Mouse (Mus musculus) cortical plate, adult 2 months (tissue): ENCODE results near the gene Slx1b. TPM values are rescaled to one million over a fixed set of nuclear protein-coding genes. Genes with fewer than 3 reads are reported as not detected.

ENCODE experiments used
- H3K27ac ChIP-seq: fragments of 200-500 bp; 2 replicates; pipeline ENCODE4 v1.5.1; 2012; ENCODE audit warnings: low read length, control low read depth, inconsistent platforms; ENCODE audit not compliant: insufficient read depth
- H3K4me1 ChIP-seq: fragments of 200-500 bp; 2 replicates; pipeline ENCODE4 v1.6.1; 2011; ENCODE audit warnings: low read length; ENCODE audit not compliant: control insufficient read depth, insufficient read depth
- H3K4me3 ChIP-seq: fragments of 200-500 bp; 2 replicates; pipeline ENCODE4 v1.5.1; 2011; ENCODE audit warnings: mild to moderate bottlenecking, low read length, control low read depth; ENCODE audit not compliant: insufficient read depth
- CTCF ChIP-seq: fragments of 200-500 bp; IDR thresholded peaks from 2 replicates; pipeline ENCODE4 v1.5.1; 2011; ENCODE audit warnings: mild to moderate bottlenecking, control low read depth, low read length; ENCODE audit not compliant: insufficient read depth; ENCODE audit errors: extremely low read depth
- POLR2A ChIP-seq: fragments of 200-500 bp; IDR thresholded peaks from 2 replicates; pipeline ENCODE4 v1.6.1; 2011; ENCODE audit warnings: mild to moderate bottlenecking, low read length, control low read depth; ENCODE audit not compliant: insufficient read depth; ENCODE audit errors: extremely low read depth
- polyA plus RNA-seq: library from polyadenylated mRNA; depleted of rRNA; stranded (reverse); fragments of >200 nt; gene quantifications from 2 replicates; pipeline ENCODE4 v1.2.3, GENCODE M21; 2012

The Slx1b gene
- polyA plus RNA-seq, 1 experiment: 31.2 TPM

DNA sequence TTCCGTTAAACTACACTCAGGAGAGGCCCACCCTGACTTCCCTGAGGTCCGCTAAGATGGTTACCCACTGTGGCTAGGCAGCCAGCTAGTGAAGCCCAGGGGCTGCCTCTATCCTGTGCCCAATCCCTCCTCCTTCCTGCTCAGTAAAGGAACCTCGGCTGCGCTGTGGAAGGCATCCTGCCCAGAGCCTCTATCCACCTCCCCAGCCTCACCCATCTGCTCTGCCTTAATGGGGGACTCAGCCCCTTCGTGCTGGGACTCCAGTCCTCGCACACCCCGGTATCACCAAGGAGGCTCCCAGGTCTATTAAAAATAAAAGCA, 8.1 kb upstream of the Slx1b start:
- TF ChIP-seq CTCF: no peak
- no peak for TF ChIP-seq POLR2A
- peak overlapping the region; percentile 94 for H3K4me3 ChIP-seq
- peaks cover 6% of the 10 kb centered on the region; the same call in 1 of the 2 replicates for H3K4me1 ChIP-seq
- H3K27ac ChIP-seq: peak overlapping the region; percentile 81; the same call in 1 of the 2 replicates

GRCm38 (mm10) chr7:126702861-126703756, 7.5 kb upstream of the Slx1b start:
- TF ChIP-seq CTCF (no peak), POLR2A (no peak; the same call in 1 of the 2 replicates)
- Histone ChIP-seq H3K4me1 (peaks cover 6% of the 10 kb centered on the region; the same call in 1 of the 2 replicates), H3K4me3 (peak overlapping the region; percentile 94), H3K27ac (peak overlapping the region; percentile 81)

- H3K27ac ChIP-seq: 0 out of 2 replicates have a peak overlapping the region, but pooled peaks have one; percentile 2
- no peak for TF ChIP-seq CTCF
These were observed 6.8 kb upstream of the Slx1b start for GRCm38 (mm10) chr7:126702358-126702757.

GRCm38 (mm10) chr7:126701559-126702357, 6.2 kb upstream of the Slx1b start:
- 0 out of 2 replicates have a peak overlapping the region, but pooled peaks have one; percentile 2 for H3K27ac ChIP-seq
- peak overlapping the region; percentile 94 for H3K4me3 ChIP-seq

More at GRCm38 (mm10) chr7:126702358-126702757, 6.8 kb upstream of the Slx1b start:
- Histone ChIP-seq H3K4me1 (peaks cover 6% of the 10 kb centered on the region; the same call in 1 of the 2 replicates), H3K4me3 (peak overlapping the region; percentile 94)

DNA sequence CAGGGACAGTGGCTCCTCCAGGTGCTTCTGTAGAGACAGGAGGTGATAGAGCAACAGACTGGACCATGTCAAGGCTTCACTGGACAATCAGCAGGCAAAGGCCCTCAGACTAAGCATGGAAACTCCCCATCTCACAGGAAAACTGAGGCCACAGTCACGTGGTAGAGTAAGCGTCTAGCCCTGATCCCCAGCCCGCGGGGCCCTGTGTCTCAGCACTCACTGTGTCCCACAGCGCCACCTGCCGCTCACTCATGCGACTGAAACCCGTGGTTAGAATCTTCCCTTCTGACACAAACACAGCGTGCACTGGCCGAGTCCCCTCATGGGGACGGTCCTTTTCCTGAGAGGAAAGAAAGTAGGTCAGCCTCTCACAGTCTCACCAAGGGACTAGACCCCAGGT, 5.5 kb upstream of the Slx1b start:
- Histone ChIP-seq H3K4me1 (peaks cover 10% of the 10 kb centered on the region; the same call in 1 of the 2 replicates), H3K4me3 (peak overlapping the region; percentile 94; the same call in 1 of the 2 replicates), H3K27ac (no peak overlapping the region)
- TF ChIP-seq POLR2A: peak; percentile 28; the same call in 1 of the 2 replicates
- TF ChIP-seq CTCF: peak; percentile 85

More at GRCm38 (mm10) chr7:126701559-126702357, 6.2 kb upstream of the Slx1b start:
- TF ChIP-seq POLR2A (no peak), CTCF (no peak)
- H3K4me1 ChIP-seq: peaks cover 8% of the 10 kb centered on the region; the same call in 1 of the 2 replicates

DNA sequence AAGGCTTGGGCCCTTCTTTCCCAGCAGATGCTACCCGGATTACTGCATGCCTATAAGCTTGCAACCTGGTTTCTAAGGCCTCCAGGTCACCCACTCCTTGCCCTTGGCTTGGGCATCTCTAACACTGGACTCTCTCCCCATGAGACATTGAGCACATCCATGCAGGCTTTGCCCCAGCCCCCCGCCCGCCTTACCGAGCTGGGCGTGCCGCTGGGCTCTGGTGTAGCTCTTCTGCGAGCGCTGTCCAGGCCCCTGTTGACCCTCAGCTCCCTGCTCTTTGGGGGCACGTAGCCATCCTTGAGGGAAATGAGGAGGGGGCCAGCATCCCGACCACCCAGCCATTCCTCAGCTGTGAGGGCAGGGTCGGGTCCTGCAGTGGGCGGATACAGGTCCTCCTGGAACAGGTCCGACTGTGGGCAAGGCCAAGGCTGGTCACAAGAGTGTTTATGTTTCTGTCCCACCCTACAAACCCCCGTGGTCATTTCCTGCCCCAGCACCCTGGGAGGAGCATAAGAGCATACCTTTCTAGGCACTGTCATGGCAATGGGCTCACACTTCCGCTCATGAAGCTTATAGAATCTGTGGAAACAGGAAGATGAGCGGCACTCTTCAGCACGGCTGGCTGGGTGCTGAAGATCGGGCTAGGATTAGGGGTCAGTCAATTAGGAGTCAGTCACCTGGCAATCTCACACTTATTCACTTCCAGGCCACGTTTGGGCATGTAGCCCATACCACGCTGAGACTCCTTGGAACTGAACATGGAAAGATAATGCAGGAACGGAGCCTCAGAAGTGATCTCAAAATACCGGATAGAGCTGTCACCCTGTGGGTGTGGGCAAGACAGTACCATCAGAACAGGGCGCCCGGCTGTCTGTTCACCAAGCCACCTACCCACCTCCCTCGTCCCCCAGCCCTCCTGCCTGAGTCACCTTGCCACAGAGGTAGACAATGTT, 4.8 kb upstream of the Slx1b start:
- peak overlapping the region; percentile 94; the same call in 1 of the 2 replicates for H3K4me3 ChIP-seq
- peaks cover 10% of the 10 kb centered on the region; the same call in 1 of the 2 replicates for H3K4me1 ChIP-seq
- no peak overlapping the region for H3K27ac ChIP-seq
- TF ChIP-seq CTCF: no peak

GRCm38 (mm10) chr7:126697838-126698237, 2.3 kb upstream of the Slx1b start:
- Histone ChIP-seq H3K4me3 (no peak overlapping the region), H3K27ac (no peak overlapping the region), H3K4me1 (peaks cover 12% of the 10 kb centered on the region; the same call in 1 of the 2 replicates)
- no peak for TF ChIP-seq POLR2A
- TF ChIP-seq CTCF: no peak

DNA sequence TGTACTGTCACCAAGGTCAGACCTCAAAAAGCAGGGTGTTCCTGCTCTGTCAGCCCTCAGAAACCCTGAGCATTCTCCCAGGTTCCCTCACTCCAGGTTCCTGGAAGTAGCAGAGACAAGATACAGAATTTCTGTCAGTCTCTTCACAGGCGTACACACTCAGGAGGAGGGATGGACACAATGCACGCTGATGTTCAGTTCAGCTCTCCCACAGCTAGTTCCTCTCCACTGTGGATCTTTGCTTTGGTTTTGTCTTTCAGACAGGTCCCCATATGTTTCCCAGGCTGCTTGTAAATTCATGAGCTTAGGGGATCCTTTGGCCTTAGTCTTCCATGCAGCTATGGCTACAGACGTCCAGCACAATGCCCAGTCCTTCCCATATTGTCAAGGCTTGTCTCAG, 1.3 kb upstream of the Slx1b start:
- H3K4me3 ChIP-seq: peak overlapping the region; percentile 74
- TF ChIP-seq CTCF: no peak
- TF ChIP-seq POLR2A: no peak
- H3K27ac ChIP-seq: no peak overlapping the region
- H3K4me1 ChIP-seq: peaks cover 11% of the 10 kb centered on the region; the same call in 1 of the 2 replicates
